Mouse (Mus musculus): ENCODE data around the gene Mc3r. TPM values are rescaled to one million over a fixed set of nuclear protein-coding genes. Genes with fewer than 3 reads are reported as not detected.
A peak's percentile ranks its signal among the peaks of the same experiment; 100 is the strongest.

The Mc3r gene
- polyA plus RNA-seq, 1 experiment from 2014 or later, result not detected

DNA sequence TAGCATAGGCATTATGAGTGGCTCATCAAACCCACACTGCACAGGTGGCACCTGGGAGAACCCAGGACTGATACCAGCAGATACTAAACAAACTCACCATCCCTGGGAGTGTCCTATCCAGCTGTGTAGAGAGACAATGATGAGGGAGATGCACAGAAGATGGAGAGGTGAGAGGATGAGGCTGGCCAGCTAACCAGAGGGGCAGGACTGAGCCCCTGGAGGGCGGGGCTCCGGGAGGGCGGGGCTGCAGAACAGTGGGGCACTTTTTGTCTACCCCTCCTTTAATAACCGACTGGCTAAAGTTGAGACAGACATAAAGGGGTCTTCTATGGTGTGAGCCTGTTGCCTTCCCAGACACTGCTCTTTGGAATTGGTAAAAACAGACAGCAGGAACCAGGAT is 13.1 kb downstream of the Mc3r start:
- Histone ChIP-seq H3K4me3 (ENCODE audit: low read depth, low read length) (no peak overlapping the region), H3K36me3 (ENCODE audit: control insufficient read depth, insufficient read depth, low read length) (no peaks in the 10 kb centered on the region), H3K4me1 (replicated peaks; ENCODE audit: control insufficient read depth, insufficient read depth, low read length) (0 out of 2 replicates have a peak, but pooled peaks cover 2% of the 10 kb centered on the region), H3K27me3 (replicated peaks; ENCODE audit: control insufficient read depth, insufficient read depth, low read length) (no peaks in the 10 kb centered on the region), H3K4me2 (ENCODE audit: low read length) (no peak overlapping the region), H3K9ac (ENCODE audit: low read length) (no peak overlapping the region), H3K27ac (ENCODE audit: low read depth) (no peak overlapping the region), H3K9me3 (ENCODE audit: control insufficient read depth, low read length) (no peaks in the 10 kb centered on the region)
- WGBS, result 82% methylated on average over 4 of the region's 4 CpGs
- no peak for DNase-seq (ENCODE audit: low spot score)
- no peak for ATAC-seq (replicated peaks; ENCODE audit: low FRiP score, low TSS enrichment, low read depth)

DNA sequence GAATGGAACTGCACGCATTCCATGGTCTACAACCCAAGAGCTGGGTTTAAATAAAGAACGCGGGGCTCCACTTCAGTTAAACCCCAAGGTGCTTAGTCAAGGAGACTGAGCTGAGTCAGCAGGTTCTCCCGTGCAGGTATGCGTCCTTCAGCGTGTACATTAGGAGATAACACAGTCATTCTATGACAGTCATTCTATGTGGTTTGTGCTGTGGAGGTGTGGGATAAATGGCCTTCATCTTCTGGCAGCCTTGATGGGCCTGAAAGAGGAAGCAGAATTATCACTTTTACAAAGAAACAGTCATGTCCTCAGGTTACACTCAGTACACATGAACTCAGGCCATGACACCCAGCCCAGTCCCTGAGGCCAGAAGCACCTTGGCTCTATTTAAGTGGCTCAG is 14.9 kb downstream of the Mc3r start:
- Histone ChIP-seq H3K4me3 (ENCODE audit: low read depth, low read length) (no peak overlapping the region), H3K9me3 (ENCODE audit: control insufficient read depth, low read length) (no peaks in the 10 kb centered on the region), H3K9ac (ENCODE audit: low read length) (no peak overlapping the region), H3K4me1 (replicated peaks; ENCODE audit: control insufficient read depth, insufficient read depth, low read length) (no peaks in the 10 kb centered on the region), H3K36me3 (ENCODE audit: control insufficient read depth, insufficient read depth, low read length) (no peaks in the 10 kb centered on the region), H3K27me3 (replicated peaks; ENCODE audit: control insufficient read depth, insufficient read depth, low read length) (no peaks in the 10 kb centered on the region), H3K27ac (ENCODE audit: low read depth) (no peak overlapping the region), H3K4me2 (ENCODE audit: low read length) (no peak overlapping the region)
- DNase-seq (ENCODE audit: low spot score) (no peak), ATAC-seq (replicated peaks; ENCODE audit: low FRiP score, low TSS enrichment, low read depth) (no peak)
- WGBS, result 76% methylated on average over 6 of the region's 6 CpGs

DNA sequence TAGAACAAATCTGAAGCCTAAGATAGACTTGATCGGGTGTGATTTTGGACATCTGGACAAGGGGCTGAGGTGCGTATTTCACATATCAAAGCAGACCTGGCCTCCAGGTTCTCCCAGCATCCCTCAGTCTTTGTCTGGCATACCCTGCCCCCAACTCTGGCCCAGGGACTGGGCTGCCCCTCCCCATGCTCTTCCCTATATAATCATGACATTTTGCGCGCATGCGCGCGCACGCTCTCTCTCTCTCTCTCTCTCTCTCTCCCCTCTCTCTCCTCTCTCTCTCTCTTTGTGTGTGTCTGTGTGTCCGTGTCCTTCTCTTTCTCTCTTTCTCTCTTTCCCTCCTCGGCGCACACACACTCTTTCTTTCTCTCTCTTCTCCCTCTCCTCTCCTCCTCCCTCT is 21.6 kb downstream of the Mc3r start:
- Histone ChIP-seq H3K9me3 (ENCODE audit: control insufficient read depth, low read length) (no peaks in the 10 kb centered on the region), H3K4me2 (ENCODE audit: low read length) (no peak overlapping the region), H3K4me1 (replicated peaks; ENCODE audit: control insufficient read depth, insufficient read depth, low read length) (no peaks in the 10 kb centered on the region), H3K4me3 (ENCODE audit: low read depth, low read length) (no peak overlapping the region), H3K27ac (ENCODE audit: low read depth) (no peak overlapping the region), H3K27me3 (replicated peaks; ENCODE audit: control insufficient read depth, insufficient read depth, low read length) (no peaks in the 10 kb centered on the region), H3K9ac (ENCODE audit: low read length) (no peak overlapping the region), H3K36me3 (ENCODE audit: control insufficient read depth, insufficient read depth, low read length) (no peaks in the 10 kb centered on the region)
- 71% methylated on average over 11 of the region's 11 CpGs for WGBS
- no peak for ATAC-seq (replicated peaks; ENCODE audit: low FRiP score, low TSS enrichment, low read depth)
- no peak for DNase-seq (ENCODE audit: low spot score)

DNA sequence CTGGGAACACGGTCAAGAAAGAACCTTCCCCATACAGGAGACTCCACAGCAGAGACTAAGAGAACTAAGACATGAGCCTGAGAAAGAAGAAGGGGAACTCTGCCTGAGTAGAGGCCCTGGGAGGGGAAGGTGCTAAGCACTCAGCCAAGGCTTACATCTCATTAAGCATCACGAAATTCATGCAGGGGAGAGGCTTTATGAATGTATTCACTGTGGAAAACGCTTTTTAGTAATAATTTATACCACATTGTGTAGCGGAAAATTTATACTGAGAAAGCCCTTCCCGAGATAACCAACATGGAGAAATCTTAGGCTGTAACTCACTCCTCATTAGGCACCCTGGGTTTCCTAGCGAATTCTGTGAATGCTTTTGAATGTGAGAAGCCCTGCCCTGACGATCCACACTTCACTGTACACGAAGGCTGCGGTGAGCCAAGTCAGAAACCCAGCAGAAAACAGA is 22.2 kb downstream of the Mc3r start:
- no peak for ATAC-seq (replicated peaks; ENCODE audit: low FRiP score, low TSS enrichment, low read depth)
- H3K27ac ChIP-seq (ENCODE audit: low read depth), result no peak overlapping the region

DNA sequence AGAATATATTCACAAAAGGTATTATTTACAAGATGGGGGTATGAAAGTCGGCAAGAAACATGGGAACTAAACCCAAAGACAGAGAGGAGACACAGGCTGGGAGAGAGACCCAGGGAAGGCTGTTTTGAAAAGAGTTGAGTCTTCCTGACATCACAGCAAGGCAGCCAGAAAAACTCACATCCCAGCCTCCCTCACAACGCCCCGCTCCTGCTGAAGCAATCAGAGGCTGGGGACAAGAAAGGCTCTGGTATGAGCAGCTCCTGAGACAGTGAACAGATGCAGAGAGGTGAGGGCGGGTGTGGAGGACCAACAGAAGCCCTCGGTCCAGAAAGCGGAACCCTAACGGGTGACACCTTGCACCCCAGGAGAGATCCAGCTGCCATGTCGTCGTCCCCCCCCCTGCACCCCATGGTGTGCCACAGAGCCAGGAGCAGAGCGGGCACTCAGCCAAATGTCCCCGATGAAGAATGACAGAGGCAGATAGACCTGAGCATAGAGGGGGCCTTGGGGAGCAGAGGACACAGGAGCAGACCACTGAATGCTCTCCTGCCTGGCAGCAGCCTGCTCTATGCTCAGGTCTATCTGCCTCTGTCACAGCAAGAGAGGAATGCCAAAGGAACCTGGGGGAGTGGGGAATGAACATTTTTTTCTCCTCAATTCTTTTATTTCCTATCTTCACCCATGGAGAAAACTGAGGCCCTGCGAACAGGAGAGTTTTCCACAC is 22.8 kb downstream of the Mc3r start:
- ATAC-seq (replicated peaks; ENCODE audit: low FRiP score, low TSS enrichment, low read depth), result no peak
- no peak overlapping the region for H3K9ac ChIP-seq (ENCODE audit: low read length)
- no peak overlapping the region for H3K27ac ChIP-seq (ENCODE audit: low read depth)
- no peak overlapping the region for H3K4me2 ChIP-seq (ENCODE audit: low read length)
- 62% methylated on average over 12 of the region's 12 CpGs for WGBS
- H3K9me3 ChIP-seq (ENCODE audit: control insufficient read depth, low read length), result no peaks in the 10 kb centered on the region
- no peaks in the 10 kb centered on the region for H3K36me3 ChIP-seq (ENCODE audit: control insufficient read depth, insufficient read depth, low read length)
- no peak overlapping the region for H3K4me3 ChIP-seq (ENCODE audit: low read depth, low read length)
- no peaks in the 10 kb centered on the region for H3K4me1 ChIP-seq (replicated peaks; ENCODE audit: control insufficient read depth, insufficient read depth, low read length)
- H3K27me3 ChIP-seq (replicated peaks; ENCODE audit: control insufficient read depth, insufficient read depth, low read length), result no peaks in the 10 kb centered on the region
- no peak for DNase-seq (ENCODE audit: low spot score)

More for the DNA sequence above, 22.2 kb downstream of the Mc3r start:
- H3K9me3 ChIP-seq (ENCODE audit: control insufficient read depth, low read length), result no peaks in the 10 kb centered on the region
- 44% methylated on average over 9 of the region's 9 CpGs for WGBS
- no peak overlapping the region for H3K4me3 ChIP-seq (ENCODE audit: low read depth, low read length)
- no peaks in the 10 kb centered on the region for H3K36me3 ChIP-seq (ENCODE audit: control insufficient read depth, insufficient read depth, low read length)
- no peaks in the 10 kb centered on the region for H3K4me1 ChIP-seq (replicated peaks; ENCODE audit: control insufficient read depth, insufficient read depth, low read length)
- no peak overlapping the region for H3K9ac ChIP-seq (ENCODE audit: low read length)
- DNase-seq (ENCODE audit: low spot score), result no peak
- no peak overlapping the region for H3K4me2 ChIP-seq (ENCODE audit: low read length)
- no peaks in the 10 kb centered on the region for H3K27me3 ChIP-seq (replicated peaks; ENCODE audit: control insufficient read depth, insufficient read depth, low read length)

DNA sequence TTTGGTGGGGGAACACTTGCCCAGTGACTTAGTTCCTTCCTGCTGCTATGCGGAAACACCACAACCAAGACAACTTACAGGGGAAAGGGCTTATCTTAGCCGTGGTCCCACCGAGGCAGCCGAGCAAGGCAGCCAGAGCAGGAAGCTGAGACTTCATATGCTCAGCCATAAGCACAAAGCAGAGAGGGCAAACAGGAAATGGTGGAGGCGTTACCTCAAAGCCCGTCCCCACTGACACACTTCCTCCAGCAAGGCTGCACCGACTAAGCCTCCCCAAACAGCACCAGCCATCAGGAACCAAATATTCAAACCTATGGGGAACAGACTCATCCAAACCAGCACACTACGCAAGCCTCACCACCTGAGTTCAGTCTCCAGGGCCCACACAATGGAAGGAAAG is 26.4 kb downstream of the Mc3r start:
- ATAC-seq (replicated peaks; ENCODE audit: low FRiP score, low TSS enrichment, low read depth) (no peak), DNase-seq (ENCODE audit: low spot score) (no peak)
- Histone ChIP-seq H3K4me3 (ENCODE audit: low read depth, low read length) (no peak overlapping the region), H3K9ac (ENCODE audit: low read length) (no peak overlapping the region), H3K4me1 (replicated peaks; ENCODE audit: control insufficient read depth, insufficient read depth, low read length) (no peaks in the 10 kb centered on the region), H3K27ac (ENCODE audit: low read depth) (no peak overlapping the region), H3K4me2 (ENCODE audit: low read length) (no peak overlapping the region), H3K9me3 (ENCODE audit: control insufficient read depth, low read length) (no peaks in the 10 kb centered on the region), H3K36me3 (ENCODE audit: control insufficient read depth, insufficient read depth, low read length) (no peaks in the 10 kb centered on the region), H3K27me3 (replicated peaks; ENCODE audit: control insufficient read depth, insufficient read depth, low read length) (no peaks in the 10 kb centered on the region)
- WGBS, result 77% methylated on average over 8 of the region's 8 CpGs

DNA sequence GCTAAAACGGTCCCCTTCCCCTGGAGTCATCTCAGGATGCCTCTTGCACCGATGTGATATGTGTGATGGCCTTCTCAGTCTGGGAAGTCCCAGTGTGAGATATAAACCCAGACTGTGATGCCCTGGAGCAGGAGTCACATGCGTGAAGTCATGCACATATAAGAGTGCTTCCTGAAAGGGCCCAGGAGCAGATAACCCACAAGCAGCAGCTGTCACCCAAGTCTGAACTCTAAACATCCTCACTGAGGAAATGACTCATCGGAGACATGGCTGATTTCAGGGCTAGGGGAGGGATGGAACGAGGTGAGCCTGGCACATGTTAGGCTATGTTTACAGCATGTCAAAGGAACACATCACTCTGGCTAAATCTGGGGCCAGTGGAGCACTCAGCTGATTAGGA is 27.9 kb downstream of the Mc3r start:
- no peaks in the 10 kb centered on the region for H3K36me3 ChIP-seq (ENCODE audit: control insufficient read depth, insufficient read depth, low read length)
- no peak overlapping the region for H3K9ac ChIP-seq (ENCODE audit: low read length)
- 27% methylated on average over 5 of the region's 5 CpGs for WGBS
- H3K4me3 ChIP-seq (ENCODE audit: low read depth, low read length), result no peak overlapping the region
- no peak for ATAC-seq (replicated peaks; ENCODE audit: low FRiP score, low TSS enrichment, low read depth)
- H3K9me3 ChIP-seq (ENCODE audit: control insufficient read depth, low read length), result no peaks in the 10 kb centered on the region
- DNase-seq (ENCODE audit: low spot score), result no peak
- H3K27ac ChIP-seq (ENCODE audit: low read depth), result no peak overlapping the region
- H3K4me1 ChIP-seq (replicated peaks; ENCODE audit: control insufficient read depth, insufficient read depth, low read length), result no peaks in the 10 kb centered on the region
- no peaks in the 10 kb centered on the region for H3K27me3 ChIP-seq (replicated peaks; ENCODE audit: control insufficient read depth, insufficient read depth, low read length)
- H3K4me2 ChIP-seq (ENCODE audit: low read length), result no peak overlapping the region

DNA sequence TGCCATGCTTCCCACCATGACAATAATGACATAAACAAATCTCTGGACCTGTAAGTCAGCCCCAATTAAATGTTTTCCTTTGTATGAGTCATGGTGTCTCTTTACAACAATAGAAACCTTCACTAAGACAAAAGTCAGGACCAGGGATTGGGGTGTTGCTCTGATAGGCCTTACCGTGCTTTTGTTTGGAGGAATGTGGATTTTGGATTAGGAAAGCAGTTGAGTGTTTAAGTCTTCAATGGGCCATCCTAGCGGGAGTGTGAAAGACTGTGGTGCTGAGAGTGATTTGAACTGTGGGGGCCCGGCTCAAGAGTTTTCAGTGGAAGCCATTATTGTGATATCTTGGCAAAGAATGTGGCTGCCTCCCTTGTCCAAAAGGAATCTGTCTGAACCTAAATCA is 30.7 kb downstream of the Mc3r start:
- DNase-seq (ENCODE audit: low spot score) (no peak), ATAC-seq (replicated peaks; ENCODE audit: low FRiP score, low TSS enrichment, low read depth) (no peak)
- no peaks in the 10 kb centered on the region for H3K27me3 ChIP-seq (replicated peaks; ENCODE audit: control insufficient read depth, insufficient read depth, low read length)
- WGBS, result 91% methylated on average over 3 of the region's 3 CpGs
- H3K9me3 ChIP-seq (ENCODE audit: control insufficient read depth, low read length), result no peaks in the 10 kb centered on the region
- H3K4me3 ChIP-seq (ENCODE audit: low read depth, low read length), result no peak overlapping the region
- H3K9ac ChIP-seq (ENCODE audit: low read length), result no peak overlapping the region
- H3K4me2 ChIP-seq (ENCODE audit: low read length), result no peak overlapping the region
- H3K36me3 ChIP-seq (ENCODE audit: control insufficient read depth, insufficient read depth, low read length), result no peaks in the 10 kb centered on the region
- no peaks in the 10 kb centered on the region for H3K4me1 ChIP-seq (replicated peaks; ENCODE audit: control insufficient read depth, insufficient read depth, low read length)
- H3K27ac ChIP-seq (ENCODE audit: low read depth), result no peak overlapping the region

DNA sequence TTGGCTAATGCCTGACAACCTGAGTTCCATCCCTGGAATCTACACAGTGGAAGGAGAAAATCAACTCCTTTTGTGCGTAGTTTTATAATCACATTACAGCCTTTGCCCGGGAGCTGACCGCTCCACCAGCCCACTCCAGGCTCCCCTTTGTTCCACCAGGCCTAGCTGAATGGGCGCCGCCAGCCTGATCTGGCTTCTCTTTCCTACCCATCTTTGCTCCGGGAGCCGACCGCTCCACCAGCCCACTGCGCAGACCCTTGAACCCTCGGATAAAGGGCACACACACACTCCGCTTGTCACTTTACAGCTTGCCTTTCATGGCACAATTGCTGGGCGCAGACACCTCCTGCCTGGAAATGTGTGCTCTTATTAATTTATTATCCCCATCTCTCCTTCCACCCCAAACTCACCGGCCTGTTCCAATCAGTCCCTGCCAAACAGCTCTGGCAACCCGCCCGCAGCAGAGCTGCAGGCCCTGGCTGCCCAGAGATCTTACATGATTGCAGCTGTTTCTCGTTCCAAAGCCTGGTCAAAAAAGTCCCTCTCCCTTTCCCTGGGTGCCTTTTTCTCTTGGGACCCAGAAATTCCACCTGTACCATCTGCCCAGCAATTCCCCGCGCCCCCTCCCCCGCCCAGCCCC is 33.9 kb downstream of the Mc3r start:
- no peak overlapping the region for H3K4me2 ChIP-seq (ENCODE audit: low read length)
- 71% methylated on average over 19 of the region's 19 CpGs for WGBS
- H3K36me3 ChIP-seq (ENCODE audit: control insufficient read depth, insufficient read depth, low read length), result no peaks in the 10 kb centered on the region
- H3K9ac ChIP-seq (ENCODE audit: low read length), result no peak overlapping the region
- no peaks in the 10 kb centered on the region for H3K9me3 ChIP-seq (ENCODE audit: control insufficient read depth, low read length)
- no peak overlapping the region for H3K4me3 ChIP-seq (ENCODE audit: low read depth, low read length)
- H3K27ac ChIP-seq (ENCODE audit: low read depth), result no peak overlapping the region
- no peaks in the 10 kb centered on the region for H3K27me3 ChIP-seq (replicated peaks; ENCODE audit: control insufficient read depth, insufficient read depth, low read length)
- H3K4me1 ChIP-seq (replicated peaks; ENCODE audit: control insufficient read depth, insufficient read depth, low read length), result no peaks in the 10 kb centered on the region
- DNase-seq (ENCODE audit: low spot score) (peak; percentile 58), ATAC-seq (replicated peaks; ENCODE audit: low FRiP score, low TSS enrichment, low read depth) (0 out of 2 replicates have a peak, but pooled peaks have one; percentile 27)

Data from intestine, embryonic 14.5 days (tissue).